Mouse (Mus musculus): ENCODE data around the gene Prpf8. TPM values are rescaled to one million over a fixed set of nuclear protein-coding genes. Genes with fewer than 3 reads are reported as not detected.

Gene Prpf8
- polyA plus RNA-seq, 1 experiment, result 142 TPM

- peak overlapping the region; percentile 96 for H3K27ac ChIP-seq (ENCODE audit: control insufficient read depth, insufficient read depth, low read length)
- H3K4me3 ChIP-seq (ENCODE audit: control insufficient read depth, insufficient read depth, low read length), result peak overlapping the region; percentile 32
- peak; percentile 36 for DNase-seq
- H3K36me3 ChIP-seq (ENCODE audit: control insufficient read depth, insufficient read depth, low read length), result peaks cover 7% of the 10 kb centered on the region; the same call in 1 of the 2 replicates
- no peaks in the 10 kb centered on the region for H3K27me3 ChIP-seq (ENCODE audit: control insufficient read depth, insufficient read depth, low read length)
- TF ChIP-seq CTCF (IDR thresholded peaks at IDR 0.05; ENCODE audit: borderline replicate concordance, control insufficient read depth, extremely low read depth, insufficient read depth, low read length, poor library complexity) (no peak), POLR2A (IDR thresholded peaks at IDR 0.05; ENCODE audit: control insufficient read depth, extremely low read depth, insufficient read depth, low read length, poor library complexity) (peak; percentile 2; the same call in 1 of the 2 replicates)
- WGBS, result 67% methylated on average over 9 of the region's 9 CpGs
- H3K4me1 ChIP-seq (replicated peaks; ENCODE audit: control insufficient read depth, insufficient read depth, low read length), result peaks cover 79% of the 10 kb centered on the region
Measured at GRCm38 (mm10) chr11:75538184-75538969, 51.8 kb downstream of the Prpf8 start.

GRCm38 (mm10) chr11:75538970-75539299, 52.3 kb downstream of the Prpf8 start:
- H3K27ac ChIP-seq (ENCODE audit: control insufficient read depth, insufficient read depth, low read length), result peak overlapping the region; percentile 96

GRCm38 (mm10) chr11:75540209-75540608, 53.6 kb downstream of the Prpf8 start:
- peaks cover 19% of the 10 kb centered on the region for H3K36me3 ChIP-seq (ENCODE audit: control insufficient read depth, insufficient read depth, low read length)
- TF ChIP-seq CTCF (IDR thresholded peaks at IDR 0.05; ENCODE audit: borderline replicate concordance, control insufficient read depth, extremely low read depth, insufficient read depth, low read length, poor library complexity) (no peak), POLR2A (IDR thresholded peaks at IDR 0.05; ENCODE audit: control insufficient read depth, extremely low read depth, insufficient read depth, low read length, poor library complexity) (no peak)
- no peak overlapping the region for H3K4me3 ChIP-seq (ENCODE audit: control insufficient read depth, insufficient read depth, low read length)
- peak overlapping the region; percentile 93 for H3K27ac ChIP-seq (ENCODE audit: control insufficient read depth, insufficient read depth, low read length)
- no peak for DNase-seq
- no peaks in the 10 kb centered on the region for H3K27me3 ChIP-seq (ENCODE audit: control insufficient read depth, insufficient read depth, low read length)
- peaks cover 79% of the 10 kb centered on the region for H3K4me1 ChIP-seq (replicated peaks; ENCODE audit: control insufficient read depth, insufficient read depth, low read length)
- WGBS, result 89% methylated on average over 8 of the region's 8 CpGs

More at GRCm38 (mm10) chr11:75538970-75539299, 52.3 kb downstream of the Prpf8 start:
- WGBS, result 71% methylated on average over 13 of the region's 13 CpGs
- no peaks in the 10 kb centered on the region for H3K27me3 ChIP-seq (ENCODE audit: control insufficient read depth, insufficient read depth, low read length)
- DNase-seq, result no peak
- H3K4me1 ChIP-seq (replicated peaks; ENCODE audit: control insufficient read depth, insufficient read depth, low read length), result peaks cover 79% of the 10 kb centered on the region
- TF ChIP-seq POLR2A (IDR thresholded peaks at IDR 0.05; ENCODE audit: control insufficient read depth, extremely low read depth, insufficient read depth, low read length, poor library complexity), result no peak
- TF ChIP-seq CTCF (IDR thresholded peaks at IDR 0.05; ENCODE audit: borderline replicate concordance, control insufficient read depth, extremely low read depth, insufficient read depth, low read length, poor library complexity), result no peak
- no peak overlapping the region for H3K4me3 ChIP-seq (ENCODE audit: control insufficient read depth, insufficient read depth, low read length)
- H3K36me3 ChIP-seq (ENCODE audit: control insufficient read depth, insufficient read depth, low read length), result peaks cover 9% of the 10 kb centered on the region; the same call in 1 of the 2 replicates

- TF ChIP-seq CTCF (IDR thresholded peaks at IDR 0.05; ENCODE audit: borderline replicate concordance, control insufficient read depth, extremely low read depth, insufficient read depth, low read length, poor library complexity) (no peak), POLR2A (IDR thresholded peaks at IDR 0.05; ENCODE audit: control insufficient read depth, extremely low read depth, insufficient read depth, low read length, poor library complexity) (no peak)
- 28% methylated on average over 19 of the region's 19 CpGs for WGBS
- Histone ChIP-seq H3K4me3 (ENCODE audit: control insufficient read depth, insufficient read depth, low read length) (peak overlapping the region; percentile 0; the same call in 1 of the 2 replicates), H3K27me3 (ENCODE audit: control insufficient read depth, insufficient read depth, low read length) (no peaks in the 10 kb centered on the region), H3K4me1 (replicated peaks; ENCODE audit: control insufficient read depth, insufficient read depth, low read length) (peaks cover 79% of the 10 kb centered on the region), H3K27ac (ENCODE audit: control insufficient read depth, insufficient read depth, low read length) (peak overlapping the region; percentile 93), H3K36me3 (ENCODE audit: control insufficient read depth, insufficient read depth, low read length) (peaks cover 27% of the 10 kb centered on the region)
- peak; percentile 46 for DNase-seq
Measured at GRCm38 (mm10) chr11:75540710-75541581, 54.3 kb downstream of the Prpf8 start.

GRCm38 (mm10) chr11:75544713-75545112, 58.1 kb downstream of the Prpf8 start:
- no peak for TF ChIP-seq CTCF (IDR thresholded peaks at IDR 0.05; ENCODE audit: borderline replicate concordance, control insufficient read depth, extremely low read depth, insufficient read depth, low read length, poor library complexity)
- TF ChIP-seq POLR2A (IDR thresholded peaks at IDR 0.05; ENCODE audit: control insufficient read depth, extremely low read depth, insufficient read depth, low read length, poor library complexity), result no peak
- Histone ChIP-seq H3K27me3 (ENCODE audit: control insufficient read depth, insufficient read depth, low read length) (no peaks in the 10 kb centered on the region), H3K27ac (ENCODE audit: control insufficient read depth, insufficient read depth, low read length) (no peak overlapping the region), H3K4me1 (replicated peaks; ENCODE audit: control insufficient read depth, insufficient read depth, low read length) (peaks cover 45% of the 10 kb centered on the region), H3K36me3 (ENCODE audit: control insufficient read depth, insufficient read depth, low read length) (peaks cover 50% of the 10 kb centered on the region), H3K4me3 (ENCODE audit: control insufficient read depth, insufficient read depth, low read length) (no peak overlapping the region)
- DNase-seq, result no peak
- 95% methylated on average over 9 of the region's 9 CpGs for WGBS

GRCm38 (mm10) chr11:75546057-75546456, 59.4 kb downstream of the Prpf8 start:
- TF ChIP-seq POLR2A (IDR thresholded peaks at IDR 0.05; ENCODE audit: control insufficient read depth, extremely low read depth, insufficient read depth, low read length, poor library complexity) (no peak), CTCF (IDR thresholded peaks at IDR 0.05; ENCODE audit: borderline replicate concordance, control insufficient read depth, extremely low read depth, insufficient read depth, low read length, poor library complexity) (no peak)
- Histone ChIP-seq H3K27ac (ENCODE audit: control insufficient read depth, insufficient read depth, low read length) (no peak overlapping the region), H3K27me3 (ENCODE audit: control insufficient read depth, insufficient read depth, low read length) (no peaks in the 10 kb centered on the region), H3K36me3 (ENCODE audit: control insufficient read depth, insufficient read depth, low read length) (peaks cover 57% of the 10 kb centered on the region), H3K4me3 (ENCODE audit: control insufficient read depth, insufficient read depth, low read length) (no peak overlapping the region), H3K4me1 (replicated peaks; ENCODE audit: control insufficient read depth, insufficient read depth, low read length) (peaks cover 33% of the 10 kb centered on the region)
- 90% methylated on average over 4 of the region's 4 CpGs for WGBS
- DNase-seq, result no peak

Data from thymus, adult 2 months (tissue).